Mouse (Mus musculus) kidney, embryonic 15.5 days (tissue): ENCODE measurements around the gene Egfl7. TPM values are rescaled to one million over a fixed set of nuclear protein-coding genes. Genes with fewer than 3 reads are reported as not detected.

Experiments used
- ATAC-seq: fragments of 200-750 bp; cut with Nextera tagmentation; replicated peaks from 2 replicates; pipeline ENCODE4 v1.8.0; 2017; ENCODE audit warnings: moderate TSS enrichment; ENCODE audit not compliant: low FRiP score
- H3K27ac ChIP-seq: fragments of 300-500 bp; sonication (generic); 2 replicates; pipeline ENCODE4 v1.5.1; 2015; ENCODE audit warnings: mild to moderate bottlenecking, inconsistent platforms
- H3K27me3 ChIP-seq: fragments of 300-500 bp; sonication (generic); 2 replicates; pipeline ENCODE4 v1.6.1; 2015; ENCODE audit warnings: inconsistent platforms
- H3K36me3 ChIP-seq: fragments of 300-500 bp; sonication (generic); 2 replicates; pipeline ENCODE4 v1.6.1; 2015; ENCODE audit warnings: inconsistent platforms
- H3K4me1 ChIP-seq: fragments of 300-500 bp; sonication (generic); 2 replicates; pipeline ENCODE4 v1.6.1; 2015; ENCODE audit warnings: inconsistent platforms
- H3K4me2 ChIP-seq: fragments of 300-500 bp; sonication (generic); 2 replicates; pipeline ENCODE4 v1.6.1; 2015; ENCODE audit warnings: moderate library complexity, mild to moderate bottlenecking, inconsistent platforms
- H3K4me3 ChIP-seq: fragments of 300-500 bp; sonication (generic); replicated peaks from 2 replicates; pipeline ENCODE4 v1.5.1; 2015; ENCODE audit warnings: mild to moderate bottlenecking, inconsistent platforms
- H3K9ac ChIP-seq: fragments of 300-500 bp; sonication (generic); 2 replicates; pipeline ENCODE4 v1.6.1; 2015; ENCODE audit warnings: mild to moderate bottlenecking, inconsistent platforms
- H3K9me3 ChIP-seq: fragments of 300-500 bp; sonication (generic); replicated peaks from 2 replicates; pipeline ENCODE4 v1.6.1; 2016; ENCODE audit warnings: inconsistent platforms
- WGBS: fragments of 180-500 bp; shearing (Covaris S2); methylation state at CpG from one replicate; pipeline ENCODE4 v1.1.7; 2015; ENCODE audit warnings: mixed read lengths; 5-methylcytosine and 5-hydroxymethylcytosine counted together
- polyA plus RNA-seq: library from polyadenylated mRNA; unstranded; fragments of >200 nt; fragmentation: Nextera tagmentation; extraction: Ambion mirVana; gene quantifications from 2 replicates; pipeline ENCODE4 v1.2.1, GENCODE M21; 2015

Gene Egfl7
- polyA plus RNA-seq, 1 experiment from 2014 or later, result 219 TPM

- no peak overlapping the region for H3K9ac ChIP-seq
- no peaks in the 10 kb centered on the region for H3K9me3 ChIP-seq
- H3K36me3 ChIP-seq, result peaks cover 53% of the 10 kb centered on the region
- peak overlapping the region; percentile 82 for H3K27ac ChIP-seq
- no peaks in the 10 kb centered on the region for H3K27me3 ChIP-seq
- peak; percentile 75 for ATAC-seq
- H3K4me1 ChIP-seq, result peaks cover 33% of the 10 kb centered on the region
- no peak overlapping the region for H3K4me2 ChIP-seq
- no peak overlapping the region for H3K4me3 ChIP-seq
- WGBS, result 64% methylated on average over 6 of the region's 6 CpGs
Observed at GRCm38 (mm10) chr2:26594934-26595724, 15.3 kb downstream of the Egfl7 start.

DNA sequence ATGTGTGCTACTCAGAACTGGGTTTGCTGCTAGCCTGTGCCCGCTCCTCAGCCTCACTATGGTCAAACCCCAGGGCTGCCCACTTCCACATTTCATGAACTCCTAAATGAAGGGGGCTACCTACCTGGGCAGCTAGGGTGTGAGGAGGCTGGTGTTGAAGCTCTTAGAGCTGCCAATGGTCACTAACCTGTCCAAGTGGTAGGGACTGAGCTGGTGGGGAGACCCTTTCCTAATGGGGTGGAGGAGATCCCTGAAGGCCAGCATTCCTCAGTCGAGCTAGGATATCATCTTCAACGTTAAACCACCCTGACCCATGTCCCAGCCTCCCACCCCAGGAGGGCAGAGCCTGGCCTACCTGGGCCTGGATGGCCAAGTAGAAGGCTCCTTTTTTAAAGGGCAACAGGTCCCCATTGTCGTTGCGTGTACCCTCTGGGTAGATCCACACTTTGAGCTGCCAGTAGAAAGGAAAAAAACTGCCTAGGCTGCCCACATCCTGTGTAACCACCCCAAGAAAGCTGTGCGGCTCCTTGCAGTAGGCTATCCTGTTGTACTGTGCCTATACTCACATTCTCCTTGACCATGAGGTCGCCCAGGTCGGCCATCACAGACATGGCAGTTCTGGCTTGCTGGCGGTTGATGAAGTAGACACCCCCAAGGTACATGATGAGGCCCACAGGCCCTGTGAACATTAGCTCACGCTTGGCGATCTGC is 16.1 kb downstream of the Egfl7 start:
- H3K4me3 ChIP-seq, result no peak overlapping the region
- H3K4me1 ChIP-seq, result peaks cover 38% of the 10 kb centered on the region
- no peaks in the 10 kb centered on the region for H3K9me3 ChIP-seq
- no peak for ATAC-seq
- H3K36me3 ChIP-seq, result peaks cover 51% of the 10 kb centered on the region
- H3K4me2 ChIP-seq, result no peak overlapping the region
- peak overlapping the region; percentile 82 for H3K27ac ChIP-seq
- no peak overlapping the region for H3K9ac ChIP-seq
- WGBS, result 81% methylated on average over 11 of the region's 11 CpGs
- no peaks in the 10 kb centered on the region for H3K27me3 ChIP-seq

DNA sequence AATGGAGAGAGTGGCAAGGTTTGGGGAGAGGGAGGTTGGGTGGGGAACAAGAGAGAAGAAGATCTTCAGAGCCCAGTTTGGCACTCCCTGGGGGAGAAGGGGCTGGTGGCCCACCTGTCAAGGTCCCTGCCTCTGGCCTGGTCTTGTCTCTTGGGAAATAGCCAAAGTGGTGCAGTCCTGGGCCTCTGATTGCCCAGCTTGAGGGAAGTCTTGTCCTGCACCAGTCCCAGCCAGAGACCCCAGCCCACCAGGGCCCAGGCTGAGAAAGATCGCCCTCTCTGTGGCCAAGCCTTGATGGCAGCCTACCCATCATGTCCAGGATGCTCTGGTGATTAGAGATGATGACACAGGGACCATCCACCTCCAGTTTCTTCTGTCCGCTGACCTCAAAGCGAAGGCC is 17.1 kb downstream of the Egfl7 start:
- no peak for ATAC-seq
- Histone ChIP-seq H3K4me3 (no peak overlapping the region), H3K4me1 (peaks cover 39% of the 10 kb centered on the region), H3K27ac (no peak overlapping the region), H3K36me3 (peaks cover 42% of the 10 kb centered on the region), H3K4me2 (no peak overlapping the region), H3K9ac (no peak overlapping the region), H3K9me3 (no peaks in the 10 kb centered on the region), H3K27me3 (no peaks in the 10 kb centered on the region)
- WGBS, result 89% methylated on average over 3 of the region's 3 CpGs

DNA sequence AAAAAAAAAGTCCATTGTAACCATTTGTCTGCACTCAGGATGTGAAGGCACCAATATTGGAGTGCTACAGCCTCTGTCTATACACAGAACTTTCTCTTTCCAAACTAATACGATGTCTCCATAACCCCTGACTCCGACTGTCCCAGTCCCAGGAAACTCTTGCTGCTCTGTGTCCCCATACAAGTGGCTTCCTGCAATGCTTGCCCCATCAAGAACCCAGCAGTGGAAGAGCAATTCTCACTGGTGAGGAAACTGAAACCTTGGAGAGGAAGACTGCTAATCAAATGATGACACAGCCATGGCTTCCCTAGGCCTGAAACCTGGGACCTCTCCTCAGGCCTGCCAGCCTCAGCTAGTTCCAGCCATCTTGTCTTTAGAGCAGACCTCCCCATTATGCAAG is 18.0 kb downstream of the Egfl7 start:
- H3K36me3 ChIP-seq, result peaks cover 33% of the 10 kb centered on the region
- no peaks in the 10 kb centered on the region for H3K27me3 ChIP-seq
- H3K27ac ChIP-seq, result 0 out of 2 replicates have a peak overlapping the region, but pooled peaks have one; percentile 2
- no peak for ATAC-seq
- H3K9ac ChIP-seq, result no peak overlapping the region
- peaks cover 48% of the 10 kb centered on the region for H3K4me1 ChIP-seq
- WGBS, result 88% methylated on average over 2 of the region's 2 CpGs
- no peak overlapping the region for H3K4me3 ChIP-seq
- H3K4me2 ChIP-seq, result no peak overlapping the region
- no peaks in the 10 kb centered on the region for H3K9me3 ChIP-seq

DNA sequence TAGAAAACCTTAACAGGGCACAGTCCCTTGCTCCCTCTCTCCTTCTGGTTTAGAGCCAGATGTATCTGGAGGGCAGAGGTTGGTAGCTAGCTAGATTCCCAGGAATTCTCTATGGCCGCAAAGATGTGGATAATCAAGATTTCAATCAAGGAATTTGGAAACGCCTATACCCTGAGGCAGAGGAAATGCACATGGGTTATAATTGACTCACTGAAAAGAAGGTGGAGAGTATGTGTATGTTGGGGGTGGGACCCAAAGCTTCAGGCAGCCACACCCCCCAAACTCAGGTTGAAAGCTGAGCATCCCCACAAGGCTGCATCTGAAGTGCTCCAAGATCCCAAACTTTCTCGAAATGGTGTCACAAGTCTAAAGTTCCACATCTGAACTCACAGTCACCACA is 18.6 kb downstream of the Egfl7 start:
- H3K4me3 ChIP-seq, result no peak overlapping the region
- H3K27ac ChIP-seq, result 0 out of 2 replicates have a peak overlapping the region, but pooled peaks have one; percentile 2
- ATAC-seq, result no peak
- H3K9ac ChIP-seq, result no peak overlapping the region
- H3K4me2 ChIP-seq, result no peak overlapping the region
- peaks cover 55% of the 10 kb centered on the region for H3K4me1 ChIP-seq
- no peaks in the 10 kb centered on the region for H3K9me3 ChIP-seq
- peaks cover 27% of the 10 kb centered on the region for H3K36me3 ChIP-seq
- WGBS, result 81% methylated on average over 3 of the region's 3 CpGs
- H3K27me3 ChIP-seq, result no peaks in the 10 kb centered on the region

DNA sequence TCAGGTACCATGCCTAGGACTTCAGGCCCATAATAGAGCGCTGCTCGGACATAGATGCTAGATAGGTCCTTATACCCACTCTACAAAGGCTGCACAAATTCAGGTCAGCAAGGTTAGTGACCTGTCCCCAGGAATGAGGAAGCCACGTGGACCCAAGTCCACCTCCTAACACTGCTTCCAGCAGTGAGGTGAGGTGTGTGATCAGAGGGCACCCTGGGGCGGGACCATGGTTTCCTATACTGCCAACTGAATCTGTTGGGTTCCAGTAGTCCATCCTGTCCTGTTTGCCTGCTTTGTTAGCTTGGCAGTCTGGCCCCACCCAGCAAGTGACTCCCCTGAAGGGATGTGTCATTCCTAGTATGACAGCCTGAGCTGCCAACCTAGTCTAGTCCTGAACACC is 20.2 kb downstream of the Egfl7 start:
- no peak for ATAC-seq
- Histone ChIP-seq H3K4me2 (no peak overlapping the region), H3K9me3 (no peaks in the 10 kb centered on the region), H3K9ac (no peak overlapping the region), H3K36me3 (peaks cover 12% of the 10 kb centered on the region), H3K4me1 (peaks cover 57% of the 10 kb centered on the region), H3K4me3 (no peak overlapping the region), H3K27ac (no peak overlapping the region), H3K27me3 (no peaks in the 10 kb centered on the region)
- WGBS, result 86% methylated on average over 4 of the region's 4 CpGs

DNA sequence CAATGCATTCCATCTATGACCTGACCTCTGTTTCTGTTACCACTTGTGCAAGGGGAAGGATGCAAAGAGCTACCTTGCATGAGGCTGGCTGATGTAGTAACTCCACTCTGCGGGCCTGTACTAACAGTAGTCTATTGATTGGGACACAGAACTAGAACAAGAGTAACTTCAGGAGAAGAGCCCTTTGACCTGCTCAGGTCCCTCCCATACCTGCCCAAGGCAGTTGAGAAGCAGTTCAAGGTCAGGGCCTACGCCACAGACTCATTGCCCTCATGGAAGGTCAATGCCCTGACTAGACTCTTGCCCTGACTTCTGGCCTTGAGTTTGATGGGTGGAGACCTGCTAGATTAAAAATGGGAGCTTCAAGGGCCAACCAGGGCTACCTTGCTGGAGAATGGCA is 20.9 kb downstream of the Egfl7 start:
- 83% methylated on average over 2 of the region's 2 CpGs for WGBS
- ATAC-seq, result no peak

GRCm38 (mm10) chr2:26601595-26601994 is 21.8 kb downstream of the Egfl7 start:
- no peaks in the 10 kb centered on the region for H3K36me3 ChIP-seq
- no peak overlapping the region for H3K4me2 ChIP-seq
- ATAC-seq, result no peak
- H3K9me3 ChIP-seq, result no peaks in the 10 kb centered on the region
- H3K27me3 ChIP-seq, result no peaks in the 10 kb centered on the region
- H3K9ac ChIP-seq, result no peak overlapping the region
- WGBS, result 86% methylated on average over 1 of the region's 1 CpGs
- no peak overlapping the region for H3K4me3 ChIP-seq
- peaks cover 49% of the 10 kb centered on the region for H3K4me1 ChIP-seq
- 0 out of 2 replicates have a peak overlapping the region, but pooled peaks have one; percentile 11 for H3K27ac ChIP-seq

More for the DNA sequence above, 20.9 kb downstream of the Egfl7 start:
- Histone ChIP-seq H3K36me3 (peaks cover 6% of the 10 kb centered on the region; the same call in 1 of the 2 replicates), H3K27ac (0 out of 2 replicates have a peak overlapping the region, but pooled peaks have one; percentile 16), H3K4me3 (no peak overlapping the region), H3K4me2 (no peak overlapping the region), H3K9me3 (no peaks in the 10 kb centered on the region), H3K27me3 (no peaks in the 10 kb centered on the region), H3K9ac (no peak overlapping the region), H3K4me1 (peaks cover 50% of the 10 kb centered on the region)

DNA sequence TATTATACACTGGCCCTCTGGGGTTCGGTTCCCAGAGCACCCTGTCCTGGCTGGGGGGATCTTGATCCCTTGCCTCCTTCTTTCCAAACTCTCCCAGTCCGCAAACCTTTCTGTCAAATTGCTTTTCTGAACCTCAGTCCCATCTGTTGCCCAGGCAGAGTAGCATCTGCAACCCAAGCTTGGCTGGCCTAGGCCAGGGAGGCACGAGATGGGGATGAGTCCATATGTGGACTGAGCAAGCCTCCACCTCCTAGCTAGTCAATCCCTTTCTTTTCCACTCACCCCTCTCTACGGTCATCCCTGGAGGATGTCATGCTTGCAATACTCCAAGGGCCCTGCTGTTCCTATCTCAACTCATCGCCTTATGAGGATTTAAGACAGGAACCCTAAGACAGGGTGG is 22.8 kb downstream of the Egfl7 start:
- Histone ChIP-seq H3K36me3 (no peaks in the 10 kb centered on the region), H3K4me2 (peak overlapping the region; percentile 92), H3K9ac (peak overlapping the region; percentile 77; the same call in 1 of the 2 replicates), H3K4me3 (peak overlapping the region; percentile 76), H3K27me3 (no peaks in the 10 kb centered on the region), H3K4me1 (peaks cover 59% of the 10 kb centered on the region), H3K27ac (no peak overlapping the region), H3K9me3 (no peaks in the 10 kb centered on the region)
- 78% methylated on average over 5 of the region's 5 CpGs for WGBS
- no peak for ATAC-seq

DNA sequence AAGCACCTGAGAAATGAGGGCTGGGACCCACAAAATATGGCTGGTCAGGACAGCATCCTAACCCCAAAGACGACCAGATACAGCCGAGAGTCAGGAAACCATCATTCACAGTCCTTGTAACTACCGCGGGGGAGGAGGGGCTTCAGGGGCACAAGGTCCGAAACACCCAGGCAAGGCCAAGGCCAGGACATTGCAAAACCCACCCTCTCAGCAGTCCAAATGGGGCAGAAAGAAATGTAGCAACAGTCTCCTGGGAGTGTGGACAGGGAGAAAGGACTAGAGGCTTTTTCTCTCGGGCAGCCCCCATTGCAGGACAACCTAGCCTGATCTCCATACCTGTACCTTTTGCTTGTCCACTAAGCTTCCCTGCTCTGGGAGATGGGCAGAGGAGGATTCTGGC is 23.3 kb downstream of the Egfl7 start:
- Histone ChIP-seq H3K9me3 (no peaks in the 10 kb centered on the region), H3K36me3 (no peaks in the 10 kb centered on the region), H3K9ac (peak overlapping the region; percentile 77), H3K4me2 (peak overlapping the region; percentile 92), H3K27ac (peak overlapping the region; percentile 89), H3K4me3 (peak overlapping the region; percentile 76), H3K27me3 (no peaks in the 10 kb centered on the region), H3K4me1 (peaks cover 57% of the 10 kb centered on the region)
- 5% methylated on average over 6 of the region's 6 CpGs for WGBS
- ATAC-seq, result no peak

DNA sequence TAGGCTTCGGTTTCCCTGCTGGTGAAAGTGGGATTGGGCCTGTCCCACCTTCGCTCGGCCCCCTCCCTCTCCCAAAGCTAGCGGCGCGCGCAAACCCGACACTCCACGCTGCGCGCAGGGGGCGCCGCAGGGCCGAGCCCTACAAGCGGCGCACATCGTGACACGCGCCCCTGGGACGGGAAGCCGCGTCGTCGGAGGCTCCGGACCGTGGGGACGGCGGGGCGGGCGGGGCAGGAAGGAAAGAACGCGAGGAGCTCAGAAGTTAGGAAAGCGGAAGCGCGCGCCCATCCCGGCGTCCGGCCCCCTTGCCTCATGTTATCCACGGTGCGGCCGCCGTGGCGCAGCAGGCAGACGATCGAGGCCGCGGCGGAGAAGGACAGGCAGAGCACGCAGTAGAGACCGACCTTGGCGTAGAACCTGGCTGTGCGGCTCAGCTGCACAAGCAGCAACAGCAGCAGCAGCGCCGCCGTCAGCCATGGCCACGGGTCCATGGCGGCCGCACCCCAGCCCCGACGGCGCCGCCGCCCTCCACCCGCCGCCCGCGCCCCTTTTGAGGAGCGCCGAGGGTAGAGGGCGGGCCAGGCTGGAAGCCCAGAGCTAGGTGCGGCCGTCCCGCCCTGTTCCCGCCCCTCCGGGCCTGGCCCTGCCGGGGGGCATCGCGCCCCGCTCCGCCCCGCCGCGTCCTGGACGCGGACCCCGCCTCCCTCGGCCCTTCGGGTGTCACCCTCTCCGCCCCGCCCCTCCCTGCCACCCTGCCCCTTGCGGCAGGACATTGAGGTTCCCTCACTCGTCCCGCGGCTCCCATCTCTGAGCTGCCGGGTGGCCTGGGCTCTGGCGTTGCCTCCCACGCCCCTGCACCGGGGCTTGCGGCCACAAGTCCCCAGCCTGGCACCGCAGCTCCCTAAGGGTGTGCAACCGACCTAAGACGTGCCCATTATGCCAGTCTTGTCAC is 24.2 kb downstream of the Egfl7 start, which contains the start of gene Agpat2:
Gene Agpat2 (minus strand): TSS at position 698 of the 952 bp plus-strand sequence.
- Histone ChIP-seq H3K4me3 (peak within 1 kb of the TSS; percentile 76), H3K4me1 (peaks cover 54% of the 10 kb centered on the region), H3K9ac (peak within 1 kb of the TSS; percentile 77), H3K27ac (peak within 1 kb of the TSS; percentile 89), H3K9me3 (no peaks in the 10 kb centered on the region), H3K4me2 (peak within 1 kb of the TSS; percentile 92), H3K36me3 (no peaks in the 10 kb centered on the region), H3K27me3 (no peaks in the 10 kb centered on the region)
- peak; percentile 92 for ATAC-seq
- WGBS, result under 1% methylated on average over 85 of the region's 103 CpGs
